Mouse (Mus musculus) myocyte (in vitro differentiated cells): ENCODE data around the gene Tmprss13. TPM values are rescaled to one million over a fixed set of nuclear protein-coding genes. Genes with fewer than 3 reads are reported as not detected.

ENCODE experiments used
- H3K27me3 ChIP-seq: one replicate; pipeline ENCODE4 v1.6.1; 2011; ENCODE audit not compliant: control insufficient read depth, insufficient read depth, insufficient read length
- H3K36me3 ChIP-seq: one replicate; pipeline ENCODE4 v1.6.1; 2011; ENCODE audit not compliant: control insufficient read depth, insufficient read depth
- H3K4me2 ChIP-seq: one replicate; pipeline ENCODE4 v1.6.1; 2011; ENCODE audit warnings: low read depth, control low read depth
- H3K4me3 ChIP-seq: one replicate; pipeline ENCODE4 v1.5.1; 2011; ENCODE audit warnings: mild to moderate bottlenecking, control low read depth, moderate library complexity
- H3K79me2 ChIP-seq: one replicate; pipeline ENCODE4 v1.6.1; 2011; ENCODE audit not compliant: control insufficient read depth, insufficient read depth
- H3ac ChIP-seq: one replicate; pipeline ENCODE4 v1.6.1; 2011; ENCODE audit not compliant: control insufficient read depth, insufficient read length
- CEBPB ChIP-seq: IDR thresholded peaks from 2 replicates; pipeline ENCODE4 v1.6.1; 2011; ENCODE audit warnings: mild to moderate bottlenecking, moderate library complexity; ENCODE audit not compliant: poor library complexity, insufficient read depth, severe bottlenecking
- E2F4 ChIP-seq: IDR thresholded peaks from one replicate; pipeline ENCODE4 v1.6.1; 2011; ENCODE audit warnings: mild to moderate bottlenecking, control low read depth, moderate library complexity; ENCODE audit not compliant: insufficient read depth
- MAX ChIP-seq: IDR thresholded peaks from one replicate; pipeline ENCODE4 v1.6.1; 2011; ENCODE audit warnings: low read depth, mild to moderate bottlenecking, control low read depth
- MYOD1 ChIP-seq, 3 experiments: IDR thresholded peaks; one replicate each; pipeline ENCODE4 v1.6.1; 2011; ENCODE audit warnings: control low read depth in 2 of 3, low read depth in 2 of 3, mild to moderate bottlenecking in 2 of 3, moderate library complexity in 1 of 3; ENCODE audit not compliant: insufficient read length in 2 of 3, control insufficient read depth in 1 of 3
- MYOG ChIP-seq, 3 experiments: IDR thresholded peaks; one replicate each; pipeline ENCODE4 v1.6.1; 2011; ENCODE audit warnings: control low read depth in 2 of 3, low read depth in 2 of 3, mild to moderate bottlenecking in 2 of 3; ENCODE audit not compliant: insufficient read length in 2 of 3, control insufficient read depth in 1 of 3, insufficient read depth in 1 of 3
- POLR2A ChIP-seq: IDR thresholded peaks from one replicate; pipeline ENCODE4 v1.6.1; 2011; ENCODE audit warnings: low read depth, mild to moderate bottlenecking, control low read depth, moderate library complexity; ENCODE audit not compliant: insufficient read length
- POLR2AphosphoS2 ChIP-seq: IDR thresholded peaks from one replicate; pipeline ENCODE4 v1.6.1; 2011; ENCODE audit warnings: low read depth, control low read depth; ENCODE audit not compliant: insufficient read length
- REST ChIP-seq: IDR thresholded peaks from one replicate; pipeline ENCODE4 v1.6.1; 2011; ENCODE audit warnings: mild to moderate bottlenecking, control low read depth, moderate library complexity; ENCODE audit not compliant: insufficient read depth, insufficient read length
- SRF ChIP-seq: IDR thresholded peaks from one replicate; pipeline ENCODE4 v1.6.1; 2011; ENCODE audit warnings: low read depth; ENCODE audit not compliant: control insufficient read depth, insufficient read length
- TCF12 ChIP-seq: IDR thresholded peaks from one replicate; pipeline ENCODE4 v1.6.1; 2011; ENCODE audit warnings: mild to moderate bottlenecking, control low read depth; ENCODE audit not compliant: poor library complexity, insufficient read depth, severe bottlenecking
- TCF3 ChIP-seq: IDR thresholded peaks from one replicate; pipeline ENCODE4 v1.6.1; 2011; ENCODE audit warnings: low read depth, control low read depth; ENCODE audit not compliant: insufficient read length
- USF1 ChIP-seq: IDR thresholded peaks from one replicate; pipeline ENCODE4 v1.6.1; 2011; ENCODE audit warnings: low read depth, mild to moderate bottlenecking, control low read depth, moderate library complexity
- polyA plus RNA-seq: library from polyadenylated mRNA; unstranded; fragments of >200 nt; fragmentation: generic; extraction: Trizol; gene quantifications from one replicate; pipeline ENCODE4 v1.2.1, GENCODE M21; 2012; ENCODE audit warnings: missing spikeins

Gene Tmprss13
- polyA plus RNA-seq, 1 experiment: not detected

DNA sequence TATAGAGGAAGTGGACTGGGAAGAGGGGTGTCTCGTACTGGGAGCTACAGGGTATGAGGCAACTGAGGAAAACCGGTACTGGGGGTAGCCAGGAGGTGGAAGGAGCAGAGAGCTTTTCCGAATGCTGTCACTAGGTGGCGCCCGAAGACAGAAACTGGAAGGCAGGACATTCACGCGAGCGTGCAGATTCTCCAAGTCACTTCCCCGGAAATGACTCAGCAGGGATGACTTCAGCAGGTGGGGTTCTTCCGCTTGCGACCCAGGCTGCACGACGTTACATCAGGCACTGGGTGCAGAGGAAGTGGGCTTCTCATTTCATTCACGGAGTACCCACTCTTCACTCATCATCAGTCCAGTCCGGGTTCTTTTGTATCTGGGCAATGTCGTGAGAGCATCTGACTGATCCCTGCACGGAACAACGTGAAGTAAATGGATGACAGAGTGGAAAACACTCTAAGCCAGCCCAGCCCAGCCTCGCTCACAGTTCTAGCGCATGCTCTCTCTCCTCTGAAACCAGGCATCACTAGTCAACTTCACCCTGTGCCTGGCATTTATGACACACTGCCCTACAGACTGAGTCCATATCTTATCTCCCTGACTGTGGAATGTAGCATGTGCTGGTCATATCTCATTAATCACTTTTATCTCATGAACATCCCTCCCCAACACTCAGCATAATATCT lies 18.3 kb upstream of the Tmprss13 start:
- TF ChIP-seq CEBPB (peak; percentile 69; the same call in 1 of the 2 replicates), SRF (no peak)
- H3K4me3 ChIP-seq: no peak overlapping the region
- H3K36me3 ChIP-seq: no peaks in the 10 kb centered on the region
- peaks cover 5% of the 10 kb centered on the region for H3K27me3 ChIP-seq
- no peaks in the 10 kb centered on the region for H3K79me2 ChIP-seq
- no peak overlapping the region for H3ac ChIP-seq
- H3K4me2 ChIP-seq: peak overlapping the region; percentile 19

DNA sequence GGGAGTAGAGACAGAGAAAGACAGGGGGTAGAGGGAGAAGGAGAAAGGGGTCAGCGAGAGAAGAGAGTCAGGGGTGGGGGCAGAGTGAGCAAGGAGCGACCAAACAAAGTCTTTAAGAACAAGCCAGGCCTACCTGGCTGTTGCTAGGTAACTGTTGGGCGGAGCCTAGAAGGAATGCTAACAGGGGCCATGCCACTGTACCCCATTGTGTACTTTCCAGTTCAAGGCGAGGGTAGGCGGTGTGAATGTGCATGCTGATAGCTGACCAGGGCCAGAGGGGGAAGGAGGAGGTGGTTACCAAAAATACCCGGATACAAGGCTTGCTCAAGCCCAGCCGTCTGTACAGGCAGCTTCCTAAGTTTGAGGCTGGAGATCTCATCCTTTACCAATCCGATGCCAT lies 17.1 kb upstream of the Tmprss13 start:
- TF ChIP-seq TCF12 (no peak), REST (no peak), TCF3 (no peak), CEBPB (no peak), POLR2AphosphoS2 (no peak), MYOD1 (IDR thresholded peaks at IDR 0.05; ENCODE audit: control insufficient read depth in 1 of 3, insufficient read length in 2 of 3, low read depth in 2 of 3) (no peak), MYOG (IDR thresholded peaks at IDR 0.05; ENCODE audit: control insufficient read depth in 1 of 3, insufficient read depth in 1 of 3, insufficient read length in 2 of 3, low read depth in 2 of 3) (no peak), USF1 (no peak), POLR2A (no peak), E2F4 (no peak), SRF (no peak)
- H3ac ChIP-seq: no peak overlapping the region
- peaks cover 2% of the 10 kb centered on the region for H3K27me3 ChIP-seq
- no peak overlapping the region for H3K4me2 ChIP-seq
- no peaks in the 10 kb centered on the region for H3K79me2 ChIP-seq
- no peaks in the 10 kb centered on the region for H3K36me3 ChIP-seq
- H3K4me3 ChIP-seq: no peak overlapping the region

DNA sequence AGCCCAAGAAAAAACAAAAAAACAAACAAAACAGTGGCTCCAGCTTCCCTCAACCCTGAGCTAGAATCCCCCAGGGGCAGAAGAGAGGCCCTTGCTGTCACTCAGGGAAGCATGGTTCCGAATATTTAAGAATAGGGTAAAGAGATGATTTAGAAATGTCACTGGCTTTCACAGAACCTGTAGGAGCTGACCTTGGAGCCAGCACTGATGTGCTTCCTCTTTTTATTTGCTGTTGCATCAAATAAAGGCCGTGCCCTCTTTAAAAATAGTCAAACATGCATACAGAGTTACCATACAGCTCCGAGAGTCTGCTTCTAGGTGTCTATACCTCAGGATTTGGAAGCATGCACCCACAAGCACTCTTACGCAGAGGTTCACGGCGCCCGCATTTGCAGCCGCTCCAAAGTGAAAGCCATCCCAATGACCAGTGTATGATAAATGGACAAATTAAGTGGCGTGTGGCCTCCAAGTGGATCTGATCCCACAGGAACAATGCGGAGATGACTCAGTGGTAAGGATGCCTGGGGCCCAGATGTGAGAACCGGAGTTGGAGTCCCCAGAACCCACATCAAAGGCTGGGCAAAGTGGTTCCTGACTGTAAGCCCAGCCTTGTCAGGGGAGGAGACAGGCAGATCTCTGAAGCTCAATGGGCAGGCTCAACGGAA lies 12.0 kb upstream of the Tmprss13 start:
- no peak for TF ChIP-seq POLR2AphosphoS2
- no peak for TF ChIP-seq TCF12
- no peak for TF ChIP-seq SRF
- no peak for TF ChIP-seq MYOD1 (IDR thresholded peaks at IDR 0.05; ENCODE audit: control insufficient read depth in 1 of 3, insufficient read length in 2 of 3, low read depth in 2 of 3)
- TF ChIP-seq POLR2A: no peak
- no peak for TF ChIP-seq USF1
- no peak for TF ChIP-seq TCF3
- Histone ChIP-seq H3K36me3 (no peaks in the 10 kb centered on the region), H3K27me3 (peaks cover 6% of the 10 kb centered on the region), H3K79me2 (no peaks in the 10 kb centered on the region), H3K4me3 (no peak overlapping the region), H3ac (no peak overlapping the region), H3K4me2 (peak overlapping the region; percentile 48)

DNA sequence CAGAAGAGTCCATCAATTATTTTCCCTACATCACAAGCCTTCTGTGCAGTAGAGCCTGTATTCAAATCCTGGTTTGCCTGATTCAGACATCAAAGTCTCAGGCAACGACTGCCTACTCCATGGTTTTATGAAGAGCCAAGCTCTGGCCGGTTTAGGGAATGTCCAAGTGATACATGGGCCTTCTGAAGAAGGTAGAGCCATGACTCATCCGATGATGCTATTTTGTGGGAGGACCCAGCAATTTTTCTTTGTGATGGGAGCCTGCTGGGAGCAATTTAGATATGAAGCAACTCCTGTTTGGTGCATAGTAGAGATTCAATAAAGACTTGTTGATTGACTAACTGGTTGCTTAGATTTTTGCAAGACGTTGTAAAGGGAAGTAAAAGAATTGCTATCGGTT lies 10.4 kb upstream of the Tmprss13 start:
- no peak overlapping the region for H3K4me2 ChIP-seq
- no peaks in the 10 kb centered on the region for H3K79me2 ChIP-seq
- no peak overlapping the region for H3ac ChIP-seq
- no peaks in the 10 kb centered on the region for H3K36me3 ChIP-seq
- no peak overlapping the region for H3K4me3 ChIP-seq
- TF ChIP-seq MYOG (IDR thresholded peaks at IDR 0.05; ENCODE audit: control insufficient read depth in 1 of 3, insufficient read depth in 1 of 3, insufficient read length in 2 of 3, low read depth in 2 of 3) (no peak), REST (no peak), TCF12 (no peak), MAX (no peak), SRF (no peak), POLR2AphosphoS2 (no peak), MYOD1 (IDR thresholded peaks at IDR 0.05; ENCODE audit: control insufficient read depth in 1 of 3, insufficient read length in 2 of 3, low read depth in 2 of 3) (no peak)
- H3K27me3 ChIP-seq: peaks cover 6% of the 10 kb centered on the region

DNA sequence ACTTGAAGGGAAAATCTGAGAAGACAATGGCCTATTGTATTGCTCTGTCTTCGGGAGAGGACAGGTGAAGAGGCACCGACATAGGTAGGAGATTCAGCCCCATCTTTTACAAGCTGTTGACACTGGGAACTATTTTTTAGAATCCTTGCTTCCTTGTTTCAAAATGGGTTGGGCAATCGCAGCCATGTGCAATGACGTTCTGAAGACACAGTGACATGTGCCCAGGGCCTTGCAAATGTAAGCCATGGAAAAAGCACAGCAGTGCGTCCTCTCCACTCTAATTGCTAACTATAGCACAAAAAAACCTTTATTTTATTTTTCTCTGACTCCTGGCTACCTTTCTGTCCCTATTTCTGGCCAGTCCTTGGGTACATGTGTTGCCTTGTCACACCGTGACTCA lies 7.0 kb upstream of the Tmprss13 start:
- no peak overlapping the region for H3K4me2 ChIP-seq
- no peak overlapping the region for H3K4me3 ChIP-seq
- no peaks in the 10 kb centered on the region for H3K36me3 ChIP-seq
- no peaks in the 10 kb centered on the region for H3K79me2 ChIP-seq
- TF ChIP-seq E2F4 (no peak), MAX (no peak), POLR2A (no peak), CEBPB (no peak), REST (no peak)
- peaks cover 11% of the 10 kb centered on the region for H3K27me3 ChIP-seq
- no peak overlapping the region for H3ac ChIP-seq
